Mouse (Mus musculus): ENCODE data around the gene Tmtc2.
"Not testable (repeated sequence)": the region's sequence is repeated elsewhere in the genome, so short reads cannot be mapped to it uniquely, and the experiment has no call there.

DNA sequence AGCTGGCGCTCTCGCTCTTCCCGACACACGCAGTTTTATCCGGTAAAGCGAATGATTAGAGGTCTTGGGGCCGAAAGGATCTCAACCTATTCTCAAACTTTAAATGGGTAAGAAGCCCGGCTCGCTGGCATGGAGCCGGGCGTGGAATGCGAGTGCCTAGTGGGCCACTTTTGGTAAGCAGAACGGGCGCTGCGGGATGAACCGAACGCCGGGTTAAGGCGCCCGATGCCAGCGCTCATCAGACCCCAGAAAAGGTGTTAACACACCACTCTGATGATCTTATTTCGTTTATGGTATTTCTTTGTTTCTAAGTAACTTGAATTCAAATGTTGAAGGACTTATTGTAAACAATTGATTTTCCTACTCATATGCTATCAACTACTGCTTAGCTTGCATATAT, 336.0 kb downstream of the Tmtc2 start:
- not testable (repeated sequence) for TF ChIP-seq CTCF (IDR thresholded peaks at IDR 0.05; ENCODE audit: control insufficient read depth, insufficient read depth, insufficient replicate concordance, low read depth, low read length); POLR2A (IDR thresholded peaks at IDR 0.05; ENCODE audit: control insufficient read depth, low read depth, low read length)
